Mouse (Mus musculus) ES-Bruce4 (cell line): Measurements from ENCODE around the gene Fam24b. TPM values are rescaled to one million over a fixed set of nuclear protein-coding genes. Genes with fewer than 3 reads are reported as not detected.

ENCODE experiments used
- H3K27ac ChIP-seq: 2 replicates; pipeline ENCODE4 v1.5.1; 2012; ENCODE audit warnings: low read length, inconsistent platforms; ENCODE audit not compliant: insufficient read depth
- H3K27me3 ChIP-seq: 2 replicates; pipeline ENCODE4 v1.6.1; 2012; ENCODE audit warnings: mild to moderate bottlenecking, low read length, inconsistent platforms; ENCODE audit not compliant: control insufficient read depth, poor library complexity, insufficient read depth, severe bottlenecking
- H3K36me3 ChIP-seq: 2 replicates; pipeline ENCODE4 v1.6.1; 2012; ENCODE audit warnings: inconsistent platforms, mild to moderate bottlenecking, low read length, moderate library complexity; ENCODE audit not compliant: control insufficient read depth, poor library complexity, insufficient read depth, severe bottlenecking
- H3K4me1 ChIP-seq: one replicate; pipeline ENCODE4 v1.8.1; 2011; ENCODE audit warnings: low read length; ENCODE audit not compliant: control insufficient read depth, insufficient read depth
- H3K4me3 ChIP-seq: 2 replicates; pipeline ENCODE4 v1.5.1; 2011; ENCODE audit warnings: low read depth, mild to moderate bottlenecking, low read length
- H3K9ac ChIP-seq: 2 replicates; pipeline ENCODE4 v1.6.1; 2012; ENCODE audit warnings: low read depth, mild to moderate bottlenecking, inconsistent platforms; ENCODE audit not compliant: poor library complexity, severe bottlenecking
- H3K9me3 ChIP-seq: replicated peaks from 2 replicates; pipeline ENCODE4 v1.6.1; 2012; ENCODE audit warnings: mild to moderate bottlenecking, low read length, inconsistent platforms; ENCODE audit not compliant: control insufficient read depth, poor library complexity, insufficient read depth, severe bottlenecking
- CTCF ChIP-seq: IDR thresholded peaks from one replicate; pipeline ENCODE4 v1.8.1; 2011; ENCODE audit warnings: low read depth, low read length
- EP300 ChIP-seq: IDR thresholded peaks from 2 replicates; pipeline ENCODE4 v1.6.1; 2011; ENCODE audit warnings: low read depth, low read length; ENCODE audit not compliant: insufficient read depth
- POLR2A ChIP-seq: IDR thresholded peaks from one replicate; pipeline ENCODE4 v1.8.1; 2011; ENCODE audit warnings: low read length; ENCODE audit not compliant: insufficient read depth
- polyA plus RNA-seq: library from polyadenylated mRNA; stranded (reverse); fragments of >200 nt; gene quantifications from 2 replicates; pipeline ENCODE4 v1.2.4, GENCODE M21; 2011; ENCODE audit warnings: low read depth; ENCODE audit not compliant: missing spikeins, insufficient read depth, insufficient read length

Gene Fam24b
- polyA plus RNA-seq, 1 experiment, result not detected

DNA sequence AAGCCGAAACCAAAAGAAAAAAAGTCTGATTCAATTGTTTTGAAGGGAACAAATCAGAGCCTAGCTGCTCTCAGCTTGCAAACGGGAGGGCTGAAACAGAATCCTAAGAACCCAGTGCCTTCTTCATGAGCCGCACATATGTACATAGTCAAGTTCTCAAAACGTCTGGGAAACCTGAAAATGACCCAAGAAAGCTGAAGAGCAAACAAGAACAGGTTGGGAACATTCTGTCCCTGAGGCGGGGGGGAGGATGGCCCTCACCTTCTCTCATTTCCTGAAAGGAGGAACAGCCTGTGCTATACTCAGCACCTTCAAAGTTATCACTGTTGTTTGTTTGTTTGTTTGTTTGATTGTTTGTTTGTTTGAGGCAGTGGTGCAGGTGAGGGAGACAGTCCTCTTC, 22.6 kb downstream of the Fam24b start:
- no peak for TF ChIP-seq EP300
- TF ChIP-seq CTCF, result no peak
- no peak for TF ChIP-seq POLR2A
- no peak overlapping the region for H3K9ac ChIP-seq
- no peak overlapping the region for H3K27ac ChIP-seq
- H3K27me3 ChIP-seq, result no peaks in the 10 kb centered on the region
- no peaks in the 10 kb centered on the region for H3K4me1 ChIP-seq
- H3K4me3 ChIP-seq, result no peak overlapping the region
- no peaks in the 10 kb centered on the region for H3K9me3 ChIP-seq
- H3K36me3 ChIP-seq, result no peaks in the 10 kb centered on the region

- Histone ChIP-seq H3K27me3 (no peaks in the 10 kb centered on the region), H3K27ac (no peak overlapping the region), H3K9ac (no peak overlapping the region), H3K36me3 (no peaks in the 10 kb centered on the region), H3K4me3 (no peak overlapping the region), H3K4me1 (no peaks in the 10 kb centered on the region), H3K9me3 (no peaks in the 10 kb centered on the region)
- TF ChIP-seq EP300 (no peak), CTCF (no peak), POLR2A (no peak)
Observed at GRCm38 (mm10) chr7:131303340-131303739, 26.0 kb downstream of the Fam24b start.

- Histone ChIP-seq H3K4me3 (no peak overlapping the region), H3K36me3 (no peaks in the 10 kb centered on the region), H3K27me3 (no peaks in the 10 kb centered on the region), H3K4me1 (no peaks in the 10 kb centered on the region), H3K9me3 (no peaks in the 10 kb centered on the region), H3K27ac (no peak overlapping the region), H3K9ac (no peak overlapping the region)
- TF ChIP-seq EP300, result no peak
- TF ChIP-seq CTCF, result no peak
- TF ChIP-seq POLR2A, result no peak
Observed at GRCm38 (mm10) chr7:131297151-131297550, 32.2 kb downstream of the Fam24b start.

Other genes starting within 250 kb of the Fam24b start
- not detected in 2 replicates for gene 4933402N03Rik, start 183.2 kb downstream of the Fam24b start, polyA plus RNA-seq
- not detected in 2 replicates for gene 5430419D17Rik, start 155.1 kb downstream of the Fam24b start, polyA plus RNA-seq
- gene Cuzd1, start 7.2 kb downstream of the Fam24b start, polyA plus RNA-seq, result not detected in 2 replicates
- gene Fam24a, start 4.3 kb upstream of the Fam24b start, polyA plus RNA-seq, result not detected in 2 replicates
- gene 2310057M21Rik, start 33.2 kb upstream of the Fam24b start, polyA plus RNA-seq, result 23.8 and 26.0 TPM in 2 replicates
- 58.9 and 64.7 TPM in 2 replicates for gene Pstk, start 41.6 kb upstream of the Fam24b start, polyA plus RNA-seq
- gene Ikzf5, start 81.0 kb upstream of the Fam24b start, polyA plus RNA-seq, result 24.6 and 27.7 TPM in 2 replicates
- 34.1 and 38.3 TPM in 2 replicates for gene Acadsb, start 81.1 kb upstream of the Fam24b start, polyA plus RNA-seq
- gene Hmx3, start 213.4 kb upstream of the Fam24b start, polyA plus RNA-seq, result not detected in 2 replicates
- gene Hmx2, start 219.3 kb upstream of the Fam24b start, polyA plus RNA-seq, result 0.39 TPM in 1 of 2 replicates, not detected in the other
- gene Bub3, start 230.7 kb upstream of the Fam24b start, polyA plus RNA-seq, result 141 and 145 TPM in 2 replicates